Mouse (Mus musculus) midbrain, embryonic 16.5 days (tissue): ENCODE measurements at regions not wholly inside any gene's neighbourhood (a gene's known extent, or its start where the extent isn't known, plus 50 kb on each side); places are given as distances from the start of the nearest gene placed in this dataset.

Source experiments
- ATAC-seq: fragments of 200-750 bp; cut with Nextera tagmentation; 2 replicates; pipeline ENCODE4 v1.8.0; 2017; ENCODE audit warnings: moderate TSS enrichment
- H3K27ac ChIP-seq: fragments of 300-500 bp; sonication (generic); 2 replicates; pipeline ENCODE4 v1.5.1; 2014; ENCODE audit warnings: mild to moderate bottlenecking, low read length, mixed read lengths
- H3K27me3 ChIP-seq: fragments of 300-500 bp; sonication (generic); 2 replicates; pipeline ENCODE4 v1.6.1; 2014; ENCODE audit warnings: low read depth, low read length, mixed read lengths; ENCODE audit not compliant: control insufficient read depth, insufficient read depth
- H3K36me3 ChIP-seq: fragments of 300-500 bp; sonication (generic); 2 replicates; pipeline ENCODE4 v1.6.1; 2014; ENCODE audit warnings: mild to moderate bottlenecking, low read length, moderate library complexity, mixed read lengths; ENCODE audit not compliant: control insufficient read depth, insufficient read depth
- H3K4me1 ChIP-seq: fragments of 300-500 bp; sonication (generic); 2 replicates; pipeline ENCODE4 v1.6.1; 2014; ENCODE audit warnings: mild to moderate bottlenecking, low read length, mixed read lengths; ENCODE audit not compliant: control insufficient read depth, insufficient read depth
- H3K4me2 ChIP-seq: fragments of 300-500 bp; sonication (generic); 2 replicates; pipeline ENCODE4 v1.6.1; 2014; ENCODE audit warnings: mild to moderate bottlenecking, low read length, mixed read lengths
- H3K4me3 ChIP-seq: fragments of 300-500 bp; sonication (generic); 2 replicates; pipeline ENCODE4 v1.5.1; 2014; ENCODE audit warnings: low read depth, mild to moderate bottlenecking, low read length, moderate library complexity, mixed read lengths
- H3K9ac ChIP-seq: fragments of 300-500 bp; sonication (generic); 2 replicates; pipeline ENCODE4 v1.6.1; 2014; ENCODE audit warnings: low read depth, low read length, mixed read lengths
- H3K9me3 ChIP-seq: fragments of 300-500 bp; sonication (generic); replicated peaks from 2 replicates; pipeline ENCODE4 v1.6.1; 2014; ENCODE audit warnings: mild to moderate bottlenecking, low read length, mixed read lengths; ENCODE audit not compliant: control insufficient read depth, poor library complexity, severe bottlenecking
- WGBS: fragments of 180-500 bp; shearing (Covaris S2); extraction: QIAGEN DNeasy Blood & Tissue Kit; methylation state at CpG from one replicate; pipeline ENCODE4 v1.1.7; 2014; 5-methylcytosine and 5-hydroxymethylcytosine counted together

DNA sequence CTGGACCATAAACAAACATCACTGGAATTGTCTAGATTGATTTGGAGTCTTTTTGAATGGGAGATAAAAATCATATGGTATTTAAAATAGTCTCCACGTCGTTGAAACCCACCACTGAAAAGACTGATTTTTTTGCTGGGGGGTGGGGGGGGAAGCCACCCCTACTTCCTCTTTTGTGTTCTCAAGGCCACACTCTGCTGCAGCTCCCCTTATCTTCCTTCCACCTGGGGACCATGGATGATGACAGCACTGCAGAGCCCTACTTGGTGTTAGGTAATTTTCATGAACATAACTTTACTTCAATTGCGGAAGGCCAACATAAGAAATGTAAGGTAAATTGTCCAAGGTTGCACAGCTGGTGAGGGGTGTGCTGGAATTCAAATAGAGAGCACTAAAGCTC lies 232.4 kb upstream of the Vrk2 start:
- Histone ChIP-seq H3K27me3 (no peaks in the 10 kb centered on the region), H3K27ac (no peak overlapping the region), H3K9me3 (no peaks in the 10 kb centered on the region), H3K36me3 (no peaks in the 10 kb centered on the region), H3K4me3 (no peak overlapping the region), H3K4me2 (no peak overlapping the region), H3K9ac (no peak overlapping the region), H3K4me1 (no peaks in the 10 kb centered on the region)
- ATAC-seq: no peak
- 96% methylated on average over 3 of the region's 3 CpGs for WGBS

DNA sequence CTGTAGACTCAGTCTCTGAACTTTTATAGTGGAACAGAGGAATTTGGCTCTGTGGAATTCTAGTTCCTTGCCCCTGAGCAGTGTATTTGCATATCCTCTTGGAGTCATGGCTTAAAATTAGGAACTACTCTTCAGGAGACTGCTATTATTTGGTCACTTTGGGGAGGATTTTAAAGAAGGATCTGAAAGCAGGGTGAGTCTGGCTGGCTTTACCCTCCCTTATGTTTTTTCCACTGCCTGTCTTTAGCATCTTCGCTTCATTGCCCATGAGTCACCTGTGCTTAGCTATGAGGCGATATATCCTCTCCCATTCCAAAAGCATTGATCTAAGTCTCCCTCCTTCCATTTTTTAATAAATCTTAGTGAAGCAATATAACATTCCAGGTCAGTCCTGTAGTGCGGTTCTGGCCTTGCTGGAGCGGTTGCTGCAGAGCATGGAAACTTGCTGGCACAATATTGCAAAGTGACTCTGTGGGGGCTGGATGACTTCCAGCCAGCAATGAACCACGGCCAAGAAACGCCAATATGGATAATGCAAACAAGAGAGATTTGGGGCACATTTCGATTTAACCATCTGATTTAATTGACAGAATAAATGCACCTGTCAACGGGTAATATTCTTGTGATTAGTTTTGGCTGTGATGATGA lies 230.4 kb upstream of the Vrk2 start:
- no peak for ATAC-seq
- H3K36me3 ChIP-seq: no peaks in the 10 kb centered on the region
- no peak overlapping the region for H3K9ac ChIP-seq
- H3K9me3 ChIP-seq: no peaks in the 10 kb centered on the region
- no peak overlapping the region for H3K4me2 ChIP-seq
- no peak overlapping the region for H3K27ac ChIP-seq
- no peak overlapping the region for H3K4me3 ChIP-seq
- no peaks in the 10 kb centered on the region for H3K4me1 ChIP-seq
- WGBS: 75% methylated on average over 8 of the region's 8 CpGs
- no peaks in the 10 kb centered on the region for H3K27me3 ChIP-seq

DNA sequence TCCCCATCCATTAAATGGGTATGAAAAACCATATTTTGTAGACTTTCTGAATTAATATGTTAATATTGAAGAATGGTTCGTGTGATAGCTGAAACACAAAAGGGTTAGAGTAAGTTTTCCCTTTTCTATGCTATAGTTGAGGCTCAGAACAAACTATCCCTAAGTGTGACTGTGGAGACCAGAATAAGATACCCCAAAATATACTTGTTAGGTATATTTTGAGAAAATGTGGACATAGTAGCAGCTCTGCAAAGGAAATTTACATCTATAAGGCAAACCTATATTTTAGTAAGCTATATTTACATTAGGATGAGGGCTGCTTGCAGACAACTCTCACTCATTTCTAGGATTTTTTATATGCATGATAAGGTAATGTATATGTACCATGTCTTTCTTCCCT lies 227.3 kb upstream of the Vrk2 start:
- Histone ChIP-seq H3K27me3 (no peaks in the 10 kb centered on the region), H3K27ac (no peak overlapping the region), H3K4me3 (no peak overlapping the region), H3K4me2 (no peak overlapping the region), H3K9me3 (no peaks in the 10 kb centered on the region), H3K36me3 (no peaks in the 10 kb centered on the region), H3K4me1 (no peaks in the 10 kb centered on the region), H3K9ac (no peak overlapping the region)
- WGBS: 68% methylated on average over 1 of the region's 1 CpGs
- no peak for ATAC-seq

DNA sequence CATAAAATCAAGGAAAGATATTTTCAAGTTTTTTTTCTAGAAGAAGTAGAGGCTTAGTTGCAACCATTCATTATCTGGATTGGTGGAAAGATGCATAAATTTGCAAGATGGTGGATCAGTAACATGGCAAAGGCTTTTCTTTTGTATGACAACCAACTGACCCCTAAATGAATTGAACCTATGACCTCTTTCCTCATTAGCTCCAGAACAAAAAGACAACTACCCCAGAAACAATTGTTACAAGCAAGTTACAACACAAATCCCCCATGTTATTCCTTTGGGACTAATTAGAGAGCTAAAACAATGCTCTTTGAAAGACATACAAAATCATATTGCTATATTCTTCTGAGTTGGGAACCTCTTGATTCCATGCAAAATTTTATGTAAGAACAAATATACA lies 223.5 kb upstream of the Vrk2 start:
- H3K4me3 ChIP-seq: no peak overlapping the region
- H3K27ac ChIP-seq: no peak overlapping the region
- no peaks in the 10 kb centered on the region for H3K9me3 ChIP-seq
- H3K4me1 ChIP-seq: no peaks in the 10 kb centered on the region
- H3K4me2 ChIP-seq: no peak overlapping the region
- no peak for ATAC-seq
- no peaks in the 10 kb centered on the region for H3K36me3 ChIP-seq
- H3K27me3 ChIP-seq: no peaks in the 10 kb centered on the region
- no peak overlapping the region for H3K9ac ChIP-seq

DNA sequence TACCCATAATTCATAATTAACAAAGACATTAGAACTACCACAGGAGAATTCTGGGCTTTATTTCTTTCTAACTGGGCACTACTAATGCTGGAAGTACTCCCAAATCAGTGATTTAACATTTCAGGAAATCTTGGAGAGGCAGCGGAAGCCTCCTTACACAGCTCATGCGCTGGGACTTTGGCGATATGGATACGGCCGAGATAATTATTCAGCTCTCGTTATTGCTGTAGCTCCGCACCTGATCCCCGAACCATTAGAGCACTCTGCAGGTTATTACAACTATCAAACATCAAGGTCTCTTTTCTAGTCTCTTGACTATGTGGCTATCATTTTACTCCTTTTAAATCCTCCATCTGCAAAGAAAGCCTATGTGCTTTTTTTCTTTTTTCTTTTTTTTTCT lies 221.3 kb upstream of the Vrk2 start:
- Histone ChIP-seq H3K4me1 (no peaks in the 10 kb centered on the region), H3K4me3 (peak overlapping the region; percentile 26), H3K36me3 (no peaks in the 10 kb centered on the region), H3K9me3 (no peaks in the 10 kb centered on the region), H3K4me2 (peak overlapping the region; percentile 36), H3K27ac (no peak overlapping the region), H3K9ac (peak overlapping the region; percentile 26; the same call in 1 of the 2 replicates), H3K27me3 (no peaks in the 10 kb centered on the region)
- peak; percentile 88 for ATAC-seq
- 48% methylated on average over 8 of the region's 8 CpGs for WGBS

DNA sequence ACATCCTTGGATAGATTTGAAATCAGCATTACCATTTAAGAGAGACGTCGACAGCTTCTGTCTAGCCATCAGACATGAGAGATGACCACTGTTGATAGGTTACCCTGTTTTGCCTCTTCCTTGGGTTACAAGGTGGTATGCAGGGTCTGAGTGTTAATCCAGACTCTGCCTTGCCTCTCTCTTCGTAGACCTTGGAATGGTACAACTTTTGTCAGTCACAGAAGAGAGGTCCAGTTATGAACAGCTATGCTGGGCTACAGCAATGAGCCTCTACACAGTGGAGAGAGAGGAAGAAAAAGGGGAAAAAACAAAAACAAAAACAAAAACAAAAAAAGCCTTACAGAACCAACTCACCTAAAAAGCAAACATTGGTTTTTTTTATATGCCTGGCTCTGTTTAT lies 220.8 kb upstream of the Vrk2 start:
- no peaks in the 10 kb centered on the region for H3K36me3 ChIP-seq
- H3K4me3 ChIP-seq: no peak overlapping the region
- no peaks in the 10 kb centered on the region for H3K9me3 ChIP-seq
- H3K27me3 ChIP-seq: no peaks in the 10 kb centered on the region
- no peak overlapping the region for H3K27ac ChIP-seq
- H3K9ac ChIP-seq: no peak overlapping the region
- H3K4me2 ChIP-seq: no peak overlapping the region
- no peaks in the 10 kb centered on the region for H3K4me1 ChIP-seq
- peak; percentile 51; the same call in 1 of the 2 replicates for ATAC-seq
- 84% methylated on average over 3 of the region's 3 CpGs for WGBS

DNA sequence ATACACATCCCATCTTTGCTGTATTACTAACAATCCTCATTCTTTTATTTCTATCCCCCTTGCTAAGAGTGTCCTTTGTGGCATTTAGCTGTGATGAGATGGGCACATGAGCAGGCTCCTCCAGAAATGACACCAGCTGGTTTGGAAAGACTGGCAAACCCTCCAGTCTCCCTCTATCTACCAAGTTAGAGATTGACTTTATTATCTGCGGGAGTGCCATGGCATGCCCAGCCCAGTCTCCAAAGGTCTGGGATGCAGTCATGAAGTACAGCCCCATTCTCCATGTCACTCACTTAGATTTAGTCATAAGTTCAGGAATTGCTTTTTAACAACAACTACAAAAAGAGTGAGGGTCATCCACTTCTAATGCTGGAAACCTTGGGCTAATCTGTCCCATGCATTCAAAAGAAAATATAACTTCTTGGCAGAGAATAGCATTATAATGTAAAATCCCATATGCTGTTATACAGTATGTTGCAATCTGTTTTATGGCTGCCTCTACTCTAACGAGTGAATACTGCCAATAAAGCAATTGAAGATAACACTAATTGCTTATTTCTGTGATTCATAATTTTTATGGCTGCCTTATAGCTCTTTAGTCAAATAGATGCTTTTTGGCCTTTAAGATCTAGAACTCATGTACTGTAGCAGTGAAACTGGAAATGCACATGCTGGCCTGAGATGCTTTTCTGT lies 208.6 kb upstream of the Vrk2 start:
- Histone ChIP-seq H3K36me3 (no peaks in the 10 kb centered on the region), H3K4me3 (no peak overlapping the region), H3K9me3 (no peaks in the 10 kb centered on the region), H3K27me3 (no peaks in the 10 kb centered on the region), H3K27ac (no peak overlapping the region), H3K4me2 (no peak overlapping the region), H3K9ac (no peak overlapping the region), H3K4me1 (peaks cover 6% of the 10 kb centered on the region; the same call in 1 of the 2 replicates)
- no peak for ATAC-seq
- 93% methylated on average over 2 of the region's 2 CpGs for WGBS

DNA sequence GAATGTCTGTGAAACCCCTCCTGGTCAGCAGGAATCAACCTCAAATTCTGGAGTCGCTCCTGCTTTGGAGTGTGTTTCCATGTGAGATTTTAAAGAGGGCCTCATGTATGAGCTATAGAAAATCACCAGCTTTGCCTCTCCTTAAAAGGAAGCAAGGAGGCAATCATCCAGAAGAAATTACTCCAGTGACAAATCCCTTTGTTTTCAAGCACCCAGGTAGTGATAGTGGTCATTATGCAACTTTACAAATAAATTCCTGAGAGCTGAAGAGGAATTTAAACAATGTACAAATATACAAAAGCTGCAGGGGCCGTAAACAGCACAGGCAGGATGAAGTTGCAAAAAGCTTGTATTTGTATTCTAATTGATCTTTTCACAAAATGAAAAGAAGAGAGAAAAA lies 206.5 kb upstream of the Vrk2 start:
- no peak overlapping the region for H3K4me3 ChIP-seq
- no peak for ATAC-seq
- H3K4me2 ChIP-seq: no peak overlapping the region
- no peaks in the 10 kb centered on the region for H3K27me3 ChIP-seq
- H3K27ac ChIP-seq: no peak overlapping the region
- no peaks in the 10 kb centered on the region for H3K4me1 ChIP-seq
- 55% methylated on average over 2 of the region's 2 CpGs for WGBS
- no peaks in the 10 kb centered on the region for H3K9me3 ChIP-seq
- no peak overlapping the region for H3K9ac ChIP-seq
- no peaks in the 10 kb centered on the region for H3K36me3 ChIP-seq

DNA sequence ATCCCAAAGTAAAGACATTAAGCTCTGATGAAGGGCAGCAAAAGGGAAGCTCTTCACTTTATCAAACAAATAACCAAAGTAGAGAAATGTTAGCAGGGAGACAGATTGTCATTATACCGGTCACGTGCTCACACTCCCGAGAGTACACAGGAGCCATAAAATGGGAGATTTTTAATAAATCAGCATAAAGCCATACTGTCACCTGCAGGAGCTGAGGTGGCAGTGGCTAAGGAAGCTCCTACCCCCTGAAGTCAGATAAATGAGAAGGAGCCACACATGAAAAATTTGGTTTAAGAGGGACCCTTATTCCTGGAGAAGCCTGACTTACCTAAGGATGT lies 200.8 kb upstream of the Vrk2 start:
- Histone ChIP-seq H3K9me3 (no peaks in the 10 kb centered on the region), H3K4me3 (no peak overlapping the region), H3K4me2 (no peak overlapping the region), H3K27ac (no peak overlapping the region), H3K36me3 (no peaks in the 10 kb centered on the region), H3K27me3 (no peaks in the 10 kb centered on the region), H3K4me1 (no peaks in the 10 kb centered on the region), H3K9ac (no peak overlapping the region)
- no peak for ATAC-seq
- 89% methylated on average over 3 of the region's 3 CpGs for WGBS
